Mouse (Mus musculus): ENCODE measurements around the gene Stard10.
A peak's percentile ranks its signal among the peaks of the same experiment; 100 is the strongest.

Stard10 gene

DNA sequence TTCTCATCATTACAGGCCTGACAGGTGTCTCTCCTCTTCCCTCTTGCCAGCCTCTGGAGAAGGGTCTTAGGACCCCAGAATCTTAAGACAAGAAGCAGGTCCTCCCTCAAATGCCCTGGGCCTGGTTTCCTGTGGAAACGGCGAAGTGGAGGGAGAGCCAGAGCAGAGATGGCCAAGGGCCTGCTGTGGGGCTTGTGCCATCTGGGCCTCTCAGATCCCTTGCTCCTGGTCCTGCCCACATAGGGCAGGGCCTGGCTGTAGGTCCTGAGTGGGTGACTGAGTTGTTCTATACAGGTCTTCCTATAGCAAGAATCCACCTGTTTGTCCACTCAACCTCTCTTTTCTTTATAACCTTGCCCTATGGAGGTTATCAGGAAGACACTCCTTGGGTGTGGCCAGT lies 18.3 kb downstream of the Stard10 start:
- DNase-seq, result no peak

DNA sequence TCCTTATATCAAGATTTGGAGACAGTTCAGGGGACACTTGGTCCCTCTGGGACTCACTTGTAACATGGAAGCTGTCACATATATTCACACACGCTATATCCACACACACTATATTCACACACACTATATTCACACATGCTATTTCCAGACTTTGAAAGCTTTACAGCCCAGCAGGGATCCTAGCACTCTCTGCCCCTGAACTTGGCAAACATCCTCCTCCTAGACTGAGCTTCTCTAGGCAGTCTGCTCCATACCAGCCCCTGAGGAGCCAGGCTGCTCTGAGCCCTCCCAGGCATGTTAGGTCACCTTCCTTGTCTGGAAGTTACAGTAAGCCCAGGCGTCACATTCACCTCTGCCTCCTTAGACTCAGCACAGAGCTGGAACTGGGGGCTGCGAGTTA lies 19.8 kb downstream of the Stard10 start:
- DNase-seq, result no peak

DNA sequence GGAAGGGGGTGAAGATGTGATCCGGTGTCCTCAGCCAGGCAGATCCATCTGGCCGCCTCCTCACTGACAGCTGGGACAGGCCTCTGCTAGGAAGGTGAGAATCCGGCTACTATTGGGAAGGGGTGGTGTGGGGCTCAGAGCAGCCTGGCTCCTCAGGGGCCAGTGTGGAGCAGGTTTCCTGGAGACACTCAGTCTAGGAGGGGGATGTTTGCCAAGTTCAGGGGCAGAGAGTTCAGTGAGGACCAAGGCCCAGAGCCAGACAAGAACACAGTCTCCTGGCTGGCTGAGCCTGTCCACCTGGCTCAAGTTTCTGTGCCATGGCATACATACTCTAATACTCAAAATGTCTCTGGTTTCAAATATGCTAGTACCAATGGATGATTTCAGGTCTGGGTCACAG lies 20.5 kb downstream of the Stard10 start:
- no peak for DNase-seq

GRCm38 (mm10) chr7:101341405-101341804 lies 24.5 kb downstream of the Stard10 start:
- DNase-seq, result no peak

GRCm38 (mm10) chr7:101343135-101343534 lies 26.2 kb downstream of the Stard10 start:
- DNase-seq, result no peak

DNA sequence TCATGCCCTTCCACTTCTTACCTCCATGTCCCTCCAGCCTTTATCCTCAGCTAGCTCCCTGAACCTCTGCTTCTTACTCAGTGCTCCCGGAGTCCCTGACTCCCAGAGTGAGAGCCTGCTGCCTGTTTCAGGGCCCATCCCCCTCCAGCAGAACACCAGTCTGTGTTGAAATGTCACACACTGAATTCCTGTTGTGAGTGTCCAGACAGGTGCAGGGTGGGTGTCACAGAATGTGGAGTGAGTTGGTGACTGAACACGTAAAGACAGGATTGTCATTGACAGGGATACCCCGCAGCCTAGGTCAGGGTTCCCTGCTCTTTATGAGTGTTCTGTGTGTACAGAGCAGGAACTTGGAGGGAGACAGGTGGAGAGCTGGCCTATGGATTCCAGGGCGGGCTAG lies 28.0 kb downstream of the Stard10 start:
- no peak for DNase-seq

GRCm38 (mm10) chr7:101346991-101347390 lies 30.1 kb downstream of the Stard10 start:
- DNase-seq, result no peak

- DNase-seq, result peak; percentile 68
Observed at GRCm38 (mm10) chr7:101347767-101348270, 30.9 kb downstream of the Stard10 start, which contains the start of gene Arap1. Arap1 (plus strand) TSS chr7:101348067.

DNA sequence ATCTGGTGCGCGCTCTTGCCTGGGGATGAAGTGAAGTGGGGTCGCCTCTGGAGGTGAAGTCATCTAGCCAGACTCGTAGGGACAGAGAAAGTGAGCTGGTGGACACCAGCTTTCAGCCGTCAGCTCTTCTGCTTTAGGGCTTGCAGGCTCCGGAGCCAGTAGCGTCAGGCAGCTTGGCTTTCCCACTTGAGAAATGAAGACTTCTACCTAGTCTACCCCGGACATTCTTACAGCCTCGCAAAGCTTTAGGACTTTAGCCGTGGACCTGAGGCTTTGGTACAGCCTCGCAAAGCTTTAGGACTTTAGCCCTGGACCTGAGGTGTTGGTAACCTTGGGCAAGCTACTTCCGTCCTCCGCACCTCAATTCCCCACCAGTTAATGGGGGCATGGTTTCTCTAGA lies 31.4 kb downstream of the Stard10 start:
- no peak for DNase-seq

DNA sequence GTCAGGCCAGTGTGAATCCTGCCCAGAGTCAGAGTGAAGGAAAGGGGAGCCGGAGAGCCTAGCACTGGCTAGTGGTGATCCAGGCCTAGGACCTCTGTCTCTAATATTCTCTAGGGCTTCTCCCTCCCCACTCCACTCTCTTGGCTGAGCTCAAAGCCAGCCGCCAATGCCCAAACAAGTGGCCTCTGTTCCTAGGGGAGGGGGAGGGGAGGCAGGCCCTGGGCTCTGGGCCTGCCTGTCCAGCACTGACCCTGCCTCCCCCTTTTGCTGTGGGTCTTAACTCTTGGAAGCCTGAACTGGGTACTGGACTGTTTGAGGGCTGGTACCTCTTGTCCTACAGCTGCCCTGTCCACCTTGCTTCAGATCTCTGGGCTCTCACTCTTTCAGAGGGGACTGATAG lies 33.0 kb downstream of the Stard10 start:
- DNase-seq, result no peak

- DNase-seq, result no peak
Observed at GRCm38 (mm10) chr7:101352404-101352803, 35.5 kb downstream of the Stard10 start.

DNA sequence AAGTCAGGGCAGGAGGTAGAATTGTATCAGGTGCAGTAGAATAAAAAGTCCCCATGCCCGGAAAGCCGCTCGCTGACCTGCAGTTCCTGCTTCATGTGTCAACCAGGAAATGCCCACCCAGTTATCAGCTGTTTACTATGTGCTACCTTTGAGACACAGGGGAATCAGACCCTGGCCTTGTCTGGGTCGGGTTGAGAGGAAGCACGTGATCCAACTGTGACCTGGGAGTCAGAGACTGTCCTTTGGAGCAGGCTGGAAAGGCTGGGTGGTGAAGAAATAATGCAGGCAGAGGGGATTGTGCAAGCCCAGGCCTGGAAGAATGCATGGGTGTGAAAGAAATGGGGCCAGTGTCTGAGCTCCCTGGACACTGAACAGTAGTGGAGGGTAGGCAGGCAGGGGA lies 37.5 kb downstream of the Stard10 start:
- DNase-seq, result peak; percentile 38

- no peak for DNase-seq
Observed at GRCm38 (mm10) chr7:101355551-101356100, 38.7 kb downstream of the Stard10 start.

DNA sequence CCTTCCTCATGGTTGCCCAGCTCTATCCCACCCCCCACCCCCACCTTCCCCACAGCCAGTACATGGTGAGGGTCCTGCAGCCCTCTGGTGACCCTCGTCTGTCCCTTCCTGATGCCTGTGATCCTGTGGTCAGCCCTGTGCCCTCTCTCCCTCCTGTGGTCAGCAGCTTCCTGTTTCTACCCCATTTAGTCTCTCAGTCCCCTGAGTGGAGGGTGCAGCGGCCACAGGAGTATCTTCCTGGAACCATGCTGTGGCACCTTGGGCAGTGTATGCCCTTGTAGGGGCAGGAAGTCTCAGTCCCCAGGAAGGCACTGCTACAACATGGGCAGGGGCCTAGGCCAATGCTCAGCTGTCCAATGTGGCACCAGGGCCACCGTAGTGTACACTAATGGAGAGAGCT lies 40.0 kb downstream of the Stard10 start:
- DNase-seq, result no peak

DNA sequence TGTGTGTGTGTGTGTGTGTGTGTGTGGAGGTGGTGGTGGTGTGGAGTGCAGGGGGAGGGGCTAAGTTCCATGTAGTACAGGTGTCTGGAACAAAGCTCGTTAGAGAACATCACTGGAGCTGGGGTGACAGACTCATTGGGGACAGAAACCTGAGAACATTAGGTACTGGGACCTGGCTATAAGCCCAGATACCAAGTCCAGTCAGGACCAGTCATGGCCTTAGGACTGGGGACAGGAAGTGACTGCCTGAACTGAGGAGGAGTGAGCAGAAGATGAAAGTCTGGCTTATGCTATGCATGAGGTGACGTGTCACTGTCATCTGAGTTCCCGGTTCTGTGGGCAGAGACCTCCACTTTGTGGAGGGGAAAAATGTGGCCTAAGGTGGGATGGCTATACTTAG lies 43.5 kb downstream of the Stard10 start:
- DNase-seq, result peak; percentile 46

- no peak for DNase-seq
Observed at GRCm38 (mm10) chr7:101361021-101361420, 44.1 kb downstream of the Stard10 start.

GRCm38 (mm10) chr7:101361767-101362166 lies 44.9 kb downstream of the Stard10 start:
- DNase-seq, result no peak

DNA sequence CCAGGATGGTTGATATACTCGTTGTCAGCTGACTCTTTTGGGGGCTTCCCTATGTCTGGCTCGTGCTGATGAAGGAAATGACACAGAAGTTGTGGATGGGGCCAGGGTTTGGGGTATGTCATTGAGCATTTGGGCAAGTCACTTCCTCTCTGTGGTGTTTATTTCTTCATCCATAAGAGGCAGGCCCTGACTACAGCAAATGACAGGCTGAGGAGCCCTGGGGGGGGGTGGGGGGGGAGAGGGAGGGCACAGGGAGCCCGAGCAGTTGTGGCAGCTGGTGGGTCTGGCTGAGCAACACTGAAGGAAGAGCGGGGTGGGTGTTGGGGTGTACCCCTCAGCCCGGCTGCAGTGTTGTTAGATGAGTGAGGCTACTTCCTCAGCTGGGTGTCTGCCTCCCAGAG lies 45.9 kb downstream of the Stard10 start:
- no peak for DNase-seq

- DNase-seq, result no peak
Observed at GRCm38 (mm10) chr7:101363914-101364313, 47.0 kb downstream of the Stard10 start.

DNA sequence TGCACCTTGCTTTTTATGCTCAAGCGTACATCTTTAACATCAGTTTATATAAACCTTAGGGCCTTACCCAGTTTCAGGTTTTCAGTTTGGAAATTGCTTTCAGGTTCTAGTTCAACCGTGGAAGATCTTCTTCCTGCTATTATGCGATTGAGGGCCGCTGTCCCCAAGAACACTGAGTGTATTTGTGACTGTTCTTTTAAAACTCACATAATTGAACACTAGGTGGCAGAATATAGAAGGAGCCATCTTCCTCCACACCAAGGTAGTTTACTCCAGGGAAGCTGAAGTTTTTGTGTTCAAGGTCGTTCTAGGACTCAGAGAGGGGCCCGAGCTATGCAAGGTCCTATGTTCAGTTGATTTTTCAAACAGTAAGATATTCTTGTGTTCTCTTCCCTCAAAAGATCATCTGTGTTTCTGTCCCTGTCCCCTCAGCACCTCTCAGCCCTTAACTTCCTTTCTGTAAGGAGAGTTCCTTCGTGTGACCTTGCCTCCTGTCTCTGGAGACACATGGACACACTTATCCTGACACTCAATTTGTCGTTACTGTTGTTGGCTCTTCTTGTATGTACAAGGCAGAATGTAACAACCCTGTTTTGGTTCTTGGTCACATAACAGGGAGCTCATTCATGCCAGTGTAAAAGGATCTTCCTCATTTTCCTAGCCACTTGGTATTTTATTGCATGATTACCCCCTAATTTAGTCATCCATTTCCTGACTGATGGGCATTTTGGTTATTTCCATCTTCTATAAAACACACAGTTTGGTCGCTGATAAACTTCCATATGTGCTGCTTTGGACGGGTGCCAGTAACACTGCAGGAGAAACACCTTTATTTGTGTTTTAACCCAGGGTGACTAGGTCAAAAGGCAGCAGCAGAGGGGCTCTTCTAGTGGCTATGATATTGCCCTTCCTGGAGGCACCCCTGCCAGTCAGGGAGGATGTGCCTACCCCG lies 51.3 kb downstream of the Stard10 start:
- no peak for DNase-seq

- DNase-seq, result no peak
Observed at GRCm38 (mm10) chr7:101369666-101370065, 52.8 kb downstream of the Stard10 start.

DNA sequence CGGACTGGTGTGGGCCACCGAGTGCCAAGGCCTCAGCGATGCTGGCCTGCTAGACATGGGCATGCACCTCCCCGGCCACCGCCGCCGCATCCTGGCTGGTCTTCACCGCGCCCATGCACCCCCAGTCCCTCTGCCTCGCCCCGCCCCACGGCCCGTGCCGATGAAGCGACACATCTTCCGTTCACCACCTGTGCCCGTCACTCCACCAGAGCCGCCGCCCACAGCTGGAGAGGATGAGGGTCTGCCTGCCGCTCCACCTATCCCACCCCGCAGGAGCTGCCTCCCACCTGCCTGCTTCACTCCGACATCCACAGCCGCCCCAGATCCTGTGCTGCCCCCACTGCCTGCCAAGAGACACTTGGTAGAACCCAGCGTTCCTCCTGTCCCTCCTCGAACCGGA lies 56.2 kb downstream of the Stard10 start:
- no peak for DNase-seq

DNA sequence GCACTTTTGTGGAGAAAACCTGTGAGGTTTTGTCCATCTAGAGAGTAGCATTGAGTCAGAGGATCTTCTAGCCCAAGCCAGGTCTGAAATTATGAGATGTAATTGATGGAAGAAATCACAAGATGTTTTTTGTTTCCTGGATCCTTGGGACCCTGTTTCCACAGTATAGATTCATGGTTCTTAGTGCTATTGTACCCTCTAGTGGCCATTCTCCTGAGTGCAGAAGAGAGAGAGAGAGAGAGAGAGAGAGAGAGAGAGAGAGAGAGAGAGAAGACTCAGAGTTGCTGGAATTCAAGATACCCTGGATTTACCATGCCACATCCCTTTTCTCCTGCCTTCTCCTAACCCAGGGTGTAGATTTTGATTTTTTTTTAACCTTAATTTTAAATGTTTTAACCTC lies 57.3 kb downstream of the Stard10 start:
- DNase-seq, result no peak

- no peak for DNase-seq
Observed at GRCm38 (mm10) chr7:101376701-101377340, 59.9 kb downstream of the Stard10 start.

All from kidney, adult 18-20 months (tissue).